Mouse (Mus musculus) spleen, adult 2 months (tissue): ENCODE measurements around the gene Arhgef40.

Experiments used
- CTCF ChIP-seq: fragments of 200-500 bp; IDR thresholded peaks from 2 replicates; pipeline ENCODE4 v1.5.1; 2011; ENCODE audit warnings: mild to moderate bottlenecking, inconsistent platforms; ENCODE audit not compliant: insufficient read depth, insufficient read length, insufficient replicate concordance; ENCODE audit errors: extremely low read depth
- POLR2A ChIP-seq: fragments of 200-500 bp; IDR thresholded peaks from 2 replicates; pipeline ENCODE4 v1.6.1; 2011; ENCODE audit warnings: low read depth, low read length, inconsistent platforms

DNA sequence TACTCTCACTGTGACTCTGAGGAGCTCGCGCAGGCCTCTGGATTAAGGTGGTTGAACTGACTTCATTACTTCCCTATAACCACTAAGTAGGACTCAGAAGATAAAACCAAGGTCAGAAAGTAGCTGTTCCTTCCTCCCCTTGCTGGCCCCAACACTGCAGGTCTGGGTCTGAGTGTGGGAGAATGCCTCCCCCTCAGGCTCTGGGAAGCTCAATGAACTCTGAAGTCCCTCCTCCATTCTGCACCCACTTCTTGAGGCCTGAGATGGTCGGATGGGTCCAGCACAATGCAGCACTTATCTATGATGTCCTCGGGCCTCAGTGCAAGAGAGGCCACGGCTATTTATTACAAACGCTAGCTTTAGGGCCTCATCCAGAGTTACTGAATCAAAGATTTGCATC lies 21.1 kb downstream of the Arhgef40 start:
- TF ChIP-seq POLR2A: no peak
- TF ChIP-seq CTCF: no peak
